Mouse (Mus musculus): Measurements from ENCODE around the gene Ap3b2. TPM values are rescaled to one million over a fixed set of nuclear protein-coding genes. Genes with fewer than 3 reads are reported as not detected.
"Not testable (repeated sequence)": the region's sequence is repeated elsewhere in the genome, so short reads cannot be mapped to it uniquely, and the experiment has no call there.

Gene Ap3b2
- total RNA-seq (2021) = 10 to 100 TPM in 1 of 2 experiments, 1 to 10 TPM in 1; 8.7 to 15.4 TPM
- polyA plus RNA-seq (2012; rRNA removed) = 7.4 and 9.5 TPM in 2 replicates
- long read RNA-seq, transcript Ap3b2-201 (26 exons, 3,804 nt) = major isoform, 15 of 18 reads
- long read RNA-seq, partial matches to known transcripts = 2 of 18 reads
- long read RNA-seq, other reads (novel, unspliced or antisense) = 1 of 18 reads

DNA sequence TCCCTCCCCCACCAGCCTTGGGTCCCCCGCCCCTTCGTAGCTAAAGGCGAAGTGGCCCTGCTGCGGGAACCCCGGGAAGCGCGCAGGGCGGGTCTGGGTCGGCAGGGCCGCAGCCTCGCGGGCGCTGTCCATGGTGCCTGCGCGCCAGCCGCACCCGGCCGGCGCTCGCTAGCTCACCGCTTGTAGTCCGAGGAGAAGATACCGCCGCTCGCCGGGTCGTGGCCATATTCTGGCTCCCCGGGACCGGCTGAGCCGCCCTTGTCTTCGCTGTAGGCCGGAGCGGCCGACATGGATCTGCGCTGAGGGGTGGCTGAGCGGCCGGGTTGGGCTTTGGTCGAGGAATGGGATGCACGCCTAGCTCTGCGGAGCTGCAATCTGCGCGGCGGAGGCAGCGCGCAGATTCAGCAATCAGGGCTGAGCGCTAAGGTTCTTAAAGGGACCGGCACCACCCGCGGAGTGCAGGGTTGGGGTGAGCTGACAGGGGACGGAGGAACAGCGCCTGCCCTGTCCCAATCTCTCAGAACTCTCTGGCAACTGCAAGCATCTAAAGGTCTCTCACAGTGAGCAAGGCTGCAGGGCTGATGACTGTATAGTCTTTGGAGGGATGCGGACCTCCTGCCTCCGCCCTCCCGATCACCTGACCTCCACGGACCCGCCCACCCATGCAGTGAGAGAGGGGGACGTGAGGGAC lies at the start of gene Ap3b2:
Ap3b2 (minus strand) TSS at position 595 of the 691 bp plus-strand sequence.
- peak; percentile 83 for DNase-seq

DNA sequence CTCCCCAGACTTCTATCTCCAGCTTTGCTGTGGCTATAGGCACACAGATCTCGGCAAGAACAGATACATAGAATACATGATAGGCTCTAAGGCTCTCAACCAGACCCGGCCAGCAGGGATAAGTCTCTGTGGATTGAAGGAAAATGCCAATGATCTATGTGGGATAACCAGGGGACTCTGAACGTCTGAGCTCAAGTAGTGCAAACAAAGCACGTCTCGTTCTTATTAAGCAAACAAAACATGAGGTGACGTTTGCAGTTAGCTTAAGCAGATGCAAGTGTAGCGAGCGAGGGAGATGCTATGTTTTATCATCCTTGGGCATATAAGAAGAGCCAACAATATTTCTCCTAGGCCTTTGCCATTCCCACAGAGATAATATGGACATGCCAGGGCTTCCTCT lies 49.2 kb upstream of the Ap3b2 start:
- no peak for DNase-seq

DNA sequence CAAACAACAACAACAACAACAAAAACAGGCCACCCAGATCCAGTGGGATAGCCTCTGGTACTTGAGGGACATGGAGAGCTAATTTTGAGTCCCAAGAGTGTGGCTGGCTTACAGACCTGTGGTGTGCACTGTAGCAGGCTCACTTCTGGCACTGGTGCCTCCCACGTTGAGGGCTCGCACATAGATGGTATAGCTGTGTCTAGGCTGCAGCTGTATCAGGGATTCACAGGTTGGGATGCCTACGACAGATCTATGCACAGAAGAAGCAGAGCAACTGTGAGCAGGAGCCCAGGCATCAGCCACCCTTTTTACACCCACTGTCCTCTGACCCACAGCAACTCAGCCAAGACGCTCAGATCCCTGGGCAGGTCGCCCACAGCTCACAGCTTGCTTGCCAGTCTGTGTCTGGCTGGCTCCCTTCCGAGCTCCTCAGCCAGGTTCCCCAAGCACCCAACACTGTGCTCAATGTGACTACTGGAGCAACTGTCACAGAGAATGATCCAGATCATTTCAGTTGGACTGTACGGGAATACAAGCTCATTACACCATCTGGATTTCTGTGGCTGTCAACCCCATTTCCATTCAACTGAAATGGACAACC lies 48.3 kb upstream of the Ap3b2 start:
- DNase-seq = peak; percentile 59

DNA sequence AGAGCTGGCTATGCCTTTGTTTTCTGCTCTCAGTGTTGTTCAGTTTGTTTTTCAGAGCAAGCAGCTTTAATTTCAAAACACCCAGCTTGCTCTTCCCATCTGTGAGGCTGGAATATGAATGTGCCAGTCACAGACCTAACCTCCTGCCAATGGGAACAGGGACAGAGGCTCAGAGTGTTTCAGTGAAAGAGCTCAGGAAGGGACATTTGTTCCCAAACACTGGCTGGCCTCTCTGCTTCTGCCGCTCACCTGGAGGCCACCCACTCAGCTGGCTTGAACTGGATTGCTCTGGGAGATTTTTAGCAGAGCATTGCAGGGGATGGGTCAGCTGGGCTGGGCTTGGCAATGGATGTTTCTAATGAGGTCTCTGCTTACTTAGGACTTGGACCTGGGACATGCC lies 47.3 kb upstream of the Ap3b2 start:
- DNase-seq = no peak

DNA sequence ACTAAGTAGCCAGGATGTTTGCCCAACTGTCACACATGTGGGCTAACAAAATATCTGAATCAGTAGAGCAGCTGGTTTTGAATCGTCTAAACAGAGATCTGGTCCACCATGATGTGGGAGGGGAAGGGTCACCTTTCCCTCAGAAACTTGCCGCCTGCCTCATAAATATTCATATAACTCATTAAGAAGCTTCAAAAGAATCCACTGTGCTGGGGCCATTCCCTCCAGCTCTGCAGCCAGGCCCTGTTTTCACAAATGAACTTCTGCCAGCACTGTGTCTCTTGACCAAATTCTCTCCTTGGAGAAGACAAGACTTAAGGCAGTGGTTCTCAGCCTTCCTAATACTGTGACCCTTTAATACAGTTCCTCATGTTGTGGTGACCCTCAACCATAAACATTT lies 45.8 kb upstream of the Ap3b2 start:
- DNase-seq = no peak

DNA sequence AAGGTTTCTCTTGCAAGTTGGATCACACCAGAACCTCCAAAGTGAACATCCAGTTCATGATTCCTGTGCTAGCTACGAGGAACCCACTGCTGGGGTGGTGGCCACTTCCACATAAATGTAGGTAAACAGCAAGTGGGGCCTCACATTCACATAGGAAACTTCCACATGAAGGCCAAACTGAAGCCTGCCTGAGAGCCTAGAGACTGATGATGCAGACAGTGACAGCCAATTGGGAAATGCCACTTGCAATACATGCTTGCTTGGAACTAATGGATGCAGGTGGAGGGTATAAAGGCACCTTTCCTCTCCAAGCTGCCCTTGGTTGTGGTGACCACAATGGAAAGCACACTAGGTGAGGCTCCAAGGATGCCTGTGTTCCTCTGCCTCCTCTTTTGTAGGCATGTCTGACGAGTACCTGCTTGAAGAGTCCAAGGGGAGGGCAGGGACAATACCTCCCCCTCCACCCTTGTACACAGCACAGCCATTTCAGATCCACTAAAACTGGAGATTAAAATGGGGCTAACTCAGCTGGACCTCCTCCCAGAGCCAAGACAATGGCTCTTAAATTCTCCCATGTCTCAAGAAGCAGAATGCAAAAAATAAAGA lies 44.4 kb upstream of the Ap3b2 start:
- DNase-seq = no peak

DNA sequence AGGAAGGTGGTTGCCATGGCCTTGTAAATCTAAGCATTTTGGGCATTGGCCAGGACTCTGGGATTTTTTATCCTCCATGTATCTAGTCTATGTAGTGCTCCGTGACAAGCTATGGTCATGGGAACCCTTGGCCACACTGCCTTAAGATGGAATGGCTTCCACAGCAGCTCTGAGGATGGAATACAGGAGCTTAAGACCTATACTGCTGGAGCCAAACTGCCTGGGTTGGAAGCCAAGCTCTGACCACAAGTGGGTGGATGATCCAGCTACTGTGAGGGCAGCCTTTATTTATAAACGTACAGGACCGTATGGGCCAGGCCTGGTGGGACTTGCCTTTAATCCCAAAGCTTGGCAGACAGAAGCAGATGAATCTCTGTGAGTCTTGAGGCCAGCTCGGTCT lies 42.8 kb upstream of the Ap3b2 start:
- no peak for DNase-seq

DNA sequence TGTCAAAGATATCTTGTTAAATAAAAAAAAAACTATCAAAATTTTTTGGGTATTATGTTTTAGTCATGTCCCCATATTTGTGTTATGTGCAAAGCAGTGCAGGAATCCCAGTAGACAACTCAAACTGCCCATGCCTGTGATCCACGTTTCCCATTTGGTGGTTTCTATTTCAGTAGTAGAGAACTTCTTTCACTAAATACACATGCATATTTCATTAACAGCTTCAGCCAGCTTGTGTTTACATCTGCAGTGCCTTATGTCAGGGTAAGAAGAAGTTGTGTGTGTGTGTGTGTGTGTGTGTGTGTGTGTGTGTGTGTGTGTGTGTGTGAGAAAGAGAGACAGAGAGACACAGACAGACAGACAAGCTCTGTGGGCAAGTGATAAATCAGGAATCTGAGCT lies 37.7 kb upstream of the Ap3b2 start:
- DNase-seq = no peak

DNA sequence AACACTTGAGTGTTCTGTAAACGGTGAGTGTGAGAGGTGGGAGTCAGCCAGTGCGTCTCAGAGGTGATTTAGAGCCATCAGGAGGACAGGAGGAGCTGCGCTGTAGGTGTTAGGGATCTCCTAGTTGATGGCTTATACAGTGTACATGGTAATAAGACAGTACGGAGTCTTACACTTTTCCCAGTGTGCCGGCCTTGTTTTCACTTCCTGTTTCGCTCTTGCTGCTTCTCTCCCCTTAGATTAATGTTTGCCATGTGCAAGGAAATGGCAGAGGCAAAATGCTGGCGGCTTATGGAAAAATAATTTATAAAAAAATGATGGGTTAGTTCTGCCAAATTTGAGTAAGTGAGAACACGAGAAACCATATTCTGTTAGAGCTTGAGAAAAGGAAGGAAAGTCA lies 35.2 kb upstream of the Ap3b2 start:
- DNase-seq = no peak

DNA sequence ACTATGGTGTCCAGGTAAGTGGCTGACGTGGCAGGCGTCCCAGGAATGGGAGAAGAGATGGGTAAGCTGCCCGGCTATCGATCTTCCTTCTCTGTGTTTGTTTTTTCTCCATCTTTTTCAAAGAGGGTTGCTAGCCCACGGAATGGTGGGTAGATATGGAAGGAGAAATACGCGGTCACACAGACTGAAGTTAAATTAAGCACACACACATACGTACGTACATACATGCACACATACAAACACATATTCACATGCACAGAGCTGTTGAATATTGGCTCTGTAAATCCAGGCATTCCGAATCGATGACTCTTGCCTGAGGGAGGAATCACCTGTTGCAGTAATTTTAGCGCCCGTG lies 29.9 kb upstream of the Ap3b2 start:
- no peak for DNase-seq

DNA sequence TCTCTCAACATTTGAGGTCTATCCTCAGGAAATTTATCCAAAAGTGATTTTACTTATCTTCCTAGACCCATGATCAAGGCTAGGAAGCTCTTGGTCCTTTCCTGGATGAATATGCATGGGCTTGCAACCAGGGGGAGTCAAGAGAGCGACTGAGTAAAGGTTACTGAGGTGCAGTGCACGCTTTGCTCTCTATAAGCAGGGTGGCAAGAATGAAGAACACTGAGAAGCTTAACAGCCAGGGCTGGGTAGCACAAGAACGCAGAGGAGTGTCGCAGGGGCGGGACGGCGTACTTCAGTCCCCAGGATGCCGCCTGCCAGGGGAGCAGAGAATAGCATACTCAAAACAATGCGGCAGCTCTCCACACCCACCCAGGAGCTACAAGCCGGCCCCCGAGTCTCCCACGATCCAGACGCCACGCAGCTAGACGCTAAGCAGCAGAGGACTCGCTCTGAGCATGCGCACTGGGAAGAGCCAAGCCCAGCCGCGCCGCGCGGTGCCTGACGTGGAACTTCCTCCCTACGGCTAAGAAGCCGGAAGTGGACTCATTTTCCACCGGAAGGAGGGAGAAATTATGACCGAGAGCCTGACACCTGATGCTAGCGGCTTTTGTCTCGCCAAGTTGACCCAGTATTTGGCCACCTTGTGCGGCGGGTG lies 29.4 kb upstream of the Ap3b2 start:
- peak; percentile 92 for DNase-seq

DNA sequence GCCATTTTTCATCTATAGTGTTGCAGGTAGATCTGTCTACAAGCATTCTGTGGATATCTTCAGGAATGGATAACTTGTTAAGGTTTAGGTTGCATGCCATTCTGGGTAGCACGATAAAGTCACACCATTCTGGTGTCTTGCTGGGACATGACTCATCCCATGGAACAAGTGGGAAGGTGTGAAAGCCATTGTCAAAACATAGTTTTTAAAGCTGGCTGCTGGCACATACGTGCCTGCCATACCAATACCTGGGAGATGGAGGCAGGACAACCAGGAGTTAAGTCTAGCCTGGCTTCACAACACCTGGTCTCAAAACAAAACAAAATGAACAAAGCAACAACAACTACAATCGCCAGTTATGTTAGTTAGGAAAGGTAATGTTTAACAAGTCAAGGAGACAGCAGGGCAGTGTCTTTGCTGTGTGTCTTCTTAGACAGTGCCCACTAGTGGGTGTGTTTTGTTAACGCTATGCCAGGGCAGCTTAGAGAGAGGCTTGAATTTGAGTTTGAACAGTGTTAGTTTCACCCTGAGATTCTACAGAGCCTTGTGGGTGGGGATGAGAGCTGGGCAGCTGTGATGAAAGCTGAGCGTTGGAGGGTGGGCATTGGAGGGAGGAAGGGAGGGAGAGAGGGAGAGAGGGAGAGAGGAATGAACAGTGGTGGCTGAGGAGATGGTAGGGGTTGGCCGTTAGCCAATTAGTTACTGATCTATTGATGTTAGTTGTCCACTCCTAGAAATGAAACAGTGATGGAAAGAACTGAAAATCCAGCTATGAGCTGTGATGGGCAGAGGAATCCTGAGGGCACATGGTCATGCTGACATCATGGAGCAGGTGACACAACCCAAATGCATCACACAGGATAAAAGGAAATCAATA lies 22.7 kb upstream of the Ap3b2 start:
- no peak for DNase-seq

DNA sequence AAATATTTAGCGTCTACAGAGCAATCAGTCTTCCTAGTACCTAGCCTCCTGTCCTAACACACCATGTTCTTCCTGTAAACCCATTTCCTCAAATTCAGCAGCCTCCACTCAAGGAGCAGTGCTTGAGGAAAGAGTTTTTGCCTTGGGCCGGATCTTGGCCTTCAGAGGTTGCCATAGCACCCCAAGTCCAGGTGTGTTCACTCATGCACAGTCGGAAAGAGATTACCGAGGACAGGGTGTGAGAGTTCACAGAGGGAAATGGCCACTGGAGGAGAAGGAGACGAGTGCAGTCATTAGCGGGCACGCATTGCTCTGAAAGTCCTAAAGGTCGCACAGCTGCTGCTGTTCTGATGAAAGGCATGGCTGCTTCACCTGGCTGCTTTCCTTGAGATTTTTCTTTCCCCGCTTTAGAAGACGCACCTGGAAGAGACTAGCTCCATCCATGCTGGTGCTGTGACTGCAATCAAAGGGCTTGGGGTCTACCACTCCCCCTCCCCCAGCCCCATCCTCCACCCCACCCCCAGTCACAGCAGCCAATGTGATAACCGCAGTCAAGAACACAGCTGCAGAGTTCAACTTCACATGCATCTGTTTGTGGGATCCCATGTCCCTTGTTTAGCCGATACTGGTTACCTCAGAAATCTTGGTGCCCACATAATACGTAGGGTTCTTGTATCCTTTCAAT lies 21.3 kb upstream of the Ap3b2 start:
- DNase-seq = no peak

DNA sequence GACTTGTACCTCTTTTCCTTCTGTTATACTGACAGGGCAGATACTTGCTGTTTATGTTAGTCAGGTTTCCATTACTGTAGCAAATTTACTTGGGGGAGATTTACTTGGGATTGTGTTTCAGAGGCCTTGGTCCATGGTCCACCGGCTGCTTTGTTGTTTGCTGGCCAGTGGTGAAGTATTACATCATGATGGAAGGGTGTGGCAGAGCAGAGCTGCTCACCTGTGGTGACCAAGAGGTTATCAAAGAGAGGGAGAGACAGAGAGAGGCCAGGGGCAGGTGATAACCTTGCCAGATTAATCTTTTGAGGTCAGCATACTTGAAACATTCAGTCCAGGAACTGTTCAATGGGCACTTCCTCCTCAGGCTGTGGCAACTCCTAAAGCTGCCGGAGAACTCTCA lies 7.3 kb upstream of the Ap3b2 start:
- DNase-seq = no peak

DNA sequence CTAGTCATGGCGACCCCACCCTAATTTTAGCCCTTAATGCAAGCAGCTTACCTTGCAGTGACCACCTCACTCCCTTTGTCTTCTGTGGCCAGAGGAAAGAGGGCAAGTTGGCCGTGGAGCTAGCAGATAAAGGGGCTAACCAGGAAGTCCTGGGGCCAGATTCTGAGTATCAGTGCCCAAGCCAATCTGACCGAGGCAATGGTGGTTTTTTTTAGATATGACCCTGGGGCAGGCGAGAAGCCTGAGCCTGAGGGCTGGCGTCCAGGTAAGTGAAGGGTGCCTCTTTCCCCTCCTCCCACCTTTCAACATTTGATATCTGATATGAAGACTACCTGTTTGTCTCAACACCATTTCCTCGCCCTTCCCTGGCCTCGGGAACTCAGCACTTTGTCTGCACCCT lies 4.5 kb upstream of the Ap3b2 start, which contains the start of gene BC048679:
BC048679 (minus strand) TSS at position 101 of the 400 bp plus-strand sequence.
- no peak for DNase-seq

DNA sequence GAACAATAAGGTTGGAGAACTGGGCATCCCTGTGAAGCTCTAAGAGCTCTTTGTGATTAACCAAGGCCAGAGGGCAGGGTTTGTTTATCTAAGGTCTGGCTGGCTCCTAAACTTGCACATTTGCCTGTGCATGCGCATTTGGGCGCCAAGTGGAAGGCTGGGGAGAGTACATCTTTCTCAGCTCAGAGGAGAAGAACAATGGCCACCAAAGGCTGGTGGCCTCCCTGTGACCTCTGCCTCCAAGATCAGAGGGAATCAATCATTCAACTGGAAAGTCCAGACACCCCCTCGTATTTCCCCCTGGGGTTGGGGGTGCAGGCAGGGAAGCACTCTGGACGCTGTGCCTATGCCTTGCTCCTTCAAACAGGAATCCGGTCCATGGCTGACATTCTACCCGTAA lies 3.4 kb upstream of the Ap3b2 start:
- DNase-seq = no peak

DNA sequence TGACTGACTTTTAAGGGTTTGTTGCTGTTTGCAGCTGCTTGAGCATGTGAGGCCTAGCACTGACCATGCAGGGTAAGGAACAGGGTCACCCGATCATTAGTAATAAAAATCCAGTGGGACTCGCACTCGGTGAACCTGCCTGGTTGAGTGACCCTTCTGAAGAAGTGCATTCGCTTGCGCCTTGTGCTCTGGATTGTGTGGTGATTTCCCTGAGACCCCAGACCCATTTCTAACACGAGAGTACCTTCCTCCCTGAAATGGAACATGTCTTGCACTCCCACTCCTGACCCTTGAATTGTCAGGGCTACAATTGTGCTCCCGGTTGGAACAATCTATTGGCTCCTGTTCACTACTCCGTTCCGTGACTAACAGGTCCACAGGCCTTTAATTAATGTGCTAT lies 1.1 kb downstream of the Ap3b2 start:
- DNase-seq = no peak

DNA sequence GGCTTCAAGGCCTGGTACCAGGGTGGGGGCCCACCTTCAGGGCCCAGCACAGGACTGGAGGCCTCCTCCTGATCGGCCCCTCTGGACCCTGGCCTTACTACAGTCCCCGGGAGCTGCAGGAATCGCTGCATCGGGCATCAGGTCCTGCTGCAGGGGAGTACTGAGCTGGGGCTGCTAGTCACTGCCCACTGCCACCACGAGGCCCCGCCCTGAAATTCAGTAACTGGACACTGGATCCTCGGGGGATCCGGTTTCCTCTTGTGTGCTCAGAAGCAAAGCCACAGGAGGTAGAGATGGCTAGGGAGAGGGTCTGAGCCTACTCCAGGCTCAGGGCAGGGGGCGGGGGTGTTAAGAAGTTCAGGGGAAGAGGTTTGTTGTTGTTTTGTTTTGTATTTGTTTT lies 4.1 kb downstream of the Ap3b2 start:
- no peak for DNase-seq

DNA sequence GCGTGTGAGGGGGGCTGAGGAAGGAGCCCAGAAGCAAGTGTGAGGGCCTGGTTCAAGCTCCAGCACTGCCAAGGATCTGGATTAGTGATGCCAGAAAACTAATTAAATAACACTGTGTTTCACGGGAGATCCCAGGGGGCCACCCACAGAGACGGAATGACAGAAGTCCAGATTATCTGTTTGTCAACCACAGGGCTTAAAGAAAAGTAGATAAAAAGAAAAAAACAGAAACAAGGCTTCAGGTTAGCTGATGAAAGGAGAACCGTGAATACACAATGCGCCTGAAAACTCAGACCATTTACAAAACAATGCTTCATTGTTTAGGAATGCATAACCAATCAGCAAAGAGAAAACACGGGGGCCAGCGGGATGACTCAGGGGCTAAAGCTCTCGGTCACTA lies 12.9 kb downstream of the Ap3b2 start:
- no peak for DNase-seq

DNA sequence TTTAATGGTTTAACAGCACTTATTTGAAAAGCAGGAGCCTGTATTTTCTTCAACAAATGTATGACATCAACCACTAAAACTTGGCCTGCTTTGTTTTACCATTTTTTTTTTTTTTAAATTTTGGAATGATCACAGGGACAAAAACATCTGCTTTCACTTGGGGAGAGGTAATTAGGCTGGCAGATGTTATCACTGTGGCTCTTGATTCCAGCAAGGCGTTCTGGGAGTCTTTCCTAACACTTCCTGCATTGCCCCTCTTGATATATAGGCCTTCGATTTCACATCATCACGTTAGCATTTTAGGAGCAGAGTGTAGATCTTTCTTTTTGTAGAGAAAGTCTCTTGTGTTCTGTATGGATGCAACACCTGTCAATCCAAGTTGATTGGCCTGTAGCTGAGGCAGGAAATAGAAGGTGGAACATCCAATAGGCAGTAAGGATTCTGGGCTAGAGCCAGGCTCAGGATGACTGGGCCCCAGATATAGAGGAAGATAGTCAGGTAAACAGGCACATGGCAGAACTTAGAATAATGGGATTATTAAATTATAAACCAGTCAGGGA lies 14.1 kb downstream of the Ap3b2 start:
- DNase-seq = no peak

DNA sequence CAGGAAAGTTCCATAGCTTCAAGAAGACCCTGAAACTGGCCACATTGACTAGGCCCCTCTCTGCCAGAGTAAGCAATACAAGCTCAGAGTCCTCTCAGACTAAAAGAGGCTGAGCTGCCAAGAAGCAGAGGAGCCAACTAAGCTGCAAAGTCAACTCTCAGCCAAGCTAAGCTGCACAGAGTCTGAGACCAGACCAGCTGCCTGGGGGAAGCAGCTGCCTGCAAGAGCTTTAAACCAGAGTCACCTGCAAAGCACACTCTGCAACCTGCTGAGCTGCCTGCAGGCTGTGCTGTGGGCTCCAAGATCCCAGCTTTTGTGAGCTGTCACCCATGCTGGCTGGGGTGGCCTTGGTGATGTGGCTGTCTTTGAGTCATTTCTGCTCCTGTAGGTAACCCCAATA lies 15.5 kb downstream of the Ap3b2 start:
- not testable (repeated sequence) for DNase-seq

All from adrenal gland, adult 2 months (tissue).